Mouse (Mus musculus): ENCODE measurements around the gene Wnt7a. TPM values are rescaled to one million over a fixed set of nuclear protein-coding genes. Genes with fewer than 3 reads are reported as not detected.

Gene Wnt7a
- 10 to 100 TPM; 22.4 to 30.8 TPM for total RNA-seq (2021)

- peak in 1 of 2 experiments; percentile 24 for DNase-seq (ENCODE audit: extremely low spot score in 1 of 2, low spot score in 1 of 2)
Observed at GRCm38 (mm10) chr6:91410961-91411368, at the start of gene Wnt7a. Gene Wnt7a, minus strand, starts transcription at chr6:91411363.

- DNase-seq (ENCODE audit: extremely low spot score in 1 of 2, low spot score in 1 of 2), result no peak
Observed at GRCm38 (mm10) chr6:91459471-91459870, 48.3 kb upstream of the Wnt7a start.

GRCm38 (mm10) chr6:91454546-91454945, 43.4 kb upstream of the Wnt7a start:
- DNase-seq (ENCODE audit: extremely low spot score in 1 of 2, low spot score in 1 of 2), result no peak

- DNase-seq (ENCODE audit: extremely low spot score in 1 of 2, low spot score in 1 of 2), result no peak
Observed at GRCm38 (mm10) chr6:91452056-91452455, 40.9 kb upstream of the Wnt7a start.

GRCm38 (mm10) chr6:91449472-91450225, 38.5 kb upstream of the Wnt7a start:
- DNase-seq (ENCODE audit: extremely low spot score in 1 of 2, low spot score in 1 of 2), result no peak

- DNase-seq (ENCODE audit: extremely low spot score in 1 of 2, low spot score in 1 of 2), result no peak
Observed at GRCm38 (mm10) chr6:91445316-91445715, 34.2 kb upstream of the Wnt7a start.

GRCm38 (mm10) chr6:91441145-91441662, 30.0 kb upstream of the Wnt7a start:
- no peak for DNase-seq (ENCODE audit: extremely low spot score in 1 of 2, low spot score in 1 of 2)

- DNase-seq (ENCODE audit: extremely low spot score in 1 of 2, low spot score in 1 of 2), result peak; percentile 98
Observed at GRCm38 (mm10) chr6:91440474-91441144, 29.4 kb upstream of the Wnt7a start.

GRCm38 (mm10) chr6:91424151-91424550, 13.0 kb upstream of the Wnt7a start:
- DNase-seq (ENCODE audit: extremely low spot score in 1 of 2, low spot score in 1 of 2), result no peak

GRCm38 (mm10) chr6:91421629-91422028, 10.5 kb upstream of the Wnt7a start:
- DNase-seq (ENCODE audit: extremely low spot score in 1 of 2, low spot score in 1 of 2), result no peak

- DNase-seq (ENCODE audit: extremely low spot score in 1 of 2, low spot score in 1 of 2), result no peak
Observed at GRCm38 (mm10) chr6:91417291-91417845, 6.2 kb upstream of the Wnt7a start.

GRCm38 (mm10) chr6:91416146-91416545, 5.0 kb upstream of the Wnt7a start:
- DNase-seq (ENCODE audit: extremely low spot score in 1 of 2, low spot score in 1 of 2), result no peak

GRCm38 (mm10) chr6:91414890-91415289, 3.7 kb upstream of the Wnt7a start:
- DNase-seq (ENCODE audit: extremely low spot score in 1 of 2, low spot score in 1 of 2), result peak; percentile 51 to 67

- peak; percentile 84 to 93 for DNase-seq (ENCODE audit: extremely low spot score in 1 of 2, low spot score in 1 of 2)
Observed at GRCm38 (mm10) chr6:91411369-91411981, 312 bp upstream of the Wnt7a start.

GRCm38 (mm10) chr6:91410168-91410780, 889 bp downstream of the Wnt7a start:
- DNase-seq (ENCODE audit: extremely low spot score in 1 of 2, low spot score in 1 of 2), result peak in 1 of 2 experiments; percentile 27

- DNase-seq (ENCODE audit: extremely low spot score in 1 of 2, low spot score in 1 of 2), result peak in 1 of 2 experiments; percentile 7
Observed at GRCm38 (mm10) chr6:91409448-91410167, 1.6 kb downstream of the Wnt7a start.

- DNase-seq (ENCODE audit: extremely low spot score in 1 of 2, low spot score in 1 of 2), result peak; percentile 18 to 36
Observed at GRCm38 (mm10) chr6:91408616-91409015, 2.5 kb downstream of the Wnt7a start.

GRCm38 (mm10) chr6:91401591-91401990, 9.6 kb downstream of the Wnt7a start:
- no peak for DNase-seq (ENCODE audit: extremely low spot score in 1 of 2, low spot score in 1 of 2)

GRCm38 (mm10) chr6:91400514-91400913, 10.6 kb downstream of the Wnt7a start:
- no peak for DNase-seq (ENCODE audit: extremely low spot score in 1 of 2, low spot score in 1 of 2)
